Mouse (Mus musculus): ENCODE data around the gene H2-Eb1.

H2-Eb1 gene

GRCm38 (mm10) chr17:34325436-34325835 is 19.8 kb downstream of the H2-Eb1 start, which contains the start of gene H2-Eb2:
TSS of gene H2-Eb2 (plus strand) at chr17:34325665.
- no peak for DNase-seq

GRCm38 (mm10) chr17:34326373-34326772 is 20.7 kb downstream of the H2-Eb1 start:
- no peak for DNase-seq

- no peak for DNase-seq
Observed at GRCm38 (mm10) chr17:34329807-34330206, 24.1 kb downstream of the H2-Eb1 start.

GRCm38 (mm10) chr17:34331200-34331599 is 25.5 kb downstream of the H2-Eb1 start:
- no peak for DNase-seq

- no peak for DNase-seq
Observed at GRCm38 (mm10) chr17:34340619-34341402, 35.1 kb downstream of the H2-Eb1 start.

GRCm38 (mm10) chr17:34344882-34345281 is 39.2 kb downstream of the H2-Eb1 start:
- DNase-seq = no peak

- DNase-seq = no peak
Observed at GRCm38 (mm10) chr17:34345486-34345885, 39.8 kb downstream of the H2-Eb1 start.

GRCm38 (mm10) chr17:34346041-34346440 is 40.4 kb downstream of the H2-Eb1 start:
- no peak for DNase-seq

GRCm38 (mm10) chr17:34347606-34348308 is 42.1 kb downstream of the H2-Eb1 start:
- peak in 1 of 2 experiments; percentile 51 for DNase-seq

- DNase-seq = peak; percentile 56 to 88
Observed at GRCm38 (mm10) chr17:34349429-34349828, 43.8 kb downstream of the H2-Eb1 start.

GRCm38 (mm10) chr17:34354539-34354938 is 48.9 kb downstream of the H2-Eb1 start, which contains the start of gene Btnl2:
TSS of gene Btnl2 (plus strand) at chr17:34354822.
- DNase-seq = no peak

GRCm38 (mm10) chr17:34354940-34355339 is 49.3 kb downstream of the H2-Eb1 start:
- no peak for DNase-seq

- DNase-seq = no peak
Observed at GRCm38 (mm10) chr17:34362954-34363546, 57.4 kb downstream of the H2-Eb1 start.

- DNase-seq = no peak
Observed at GRCm38 (mm10) chr17:34363676-34364310, 58.1 kb downstream of the H2-Eb1 start.

- DNase-seq = no peak
Observed at GRCm38 (mm10) chr17:34365031-34365430, 59.4 kb downstream of the H2-Eb1 start.
